ENCODE assay signal across 16 mouse cellular contexts in the genomic region with DNA sequence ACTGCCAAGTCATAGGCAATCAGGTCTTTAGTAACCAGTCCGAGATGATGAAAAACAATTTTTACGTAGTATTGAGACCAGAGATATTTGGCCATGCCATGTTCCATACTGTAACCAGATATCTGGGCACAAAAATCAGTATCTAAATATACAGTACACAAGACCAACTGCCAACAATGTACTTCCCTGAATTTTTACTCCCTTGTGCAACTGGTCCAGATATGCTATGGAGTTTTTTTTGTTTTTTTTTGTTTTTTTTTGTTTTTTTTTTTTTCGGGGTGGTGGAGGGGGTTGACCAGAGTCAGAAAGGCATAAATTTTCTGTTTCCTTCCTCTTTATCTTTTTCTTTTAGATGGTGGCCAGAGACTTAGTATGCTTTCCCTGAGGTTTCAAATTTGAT.
"Had no signal": no experiment of that assay in that cellular context is flagged by ENCODE, and none has a peak within 500 bp of the region (broad histone marks: within the 10 kb centered on the region; RNA-seq: fewer than 3 reads in every experiment).

No protein-coding gene starts in this region.

- H3K27ac ChIP-seq: neural tube, embryonic 13.5 days; neural tube, embryonic 15.5 days; stomach, embryonic 15.5 days; stomach, postnatal 0 days had no signal

- H3K4me1 ChIP-seq: neural tube, embryonic 13.5 days; neural tube, embryonic 15.5 days; stomach, embryonic 15.5 days had no signal

- H3K36me3 ChIP-seq: neural tube, embryonic 13.5 days; neural tube, embryonic 15.5 days; stomach, embryonic 15.5 days had no signal

- H3K27me3 ChIP-seq: neural tube, embryonic 13.5 days; neural tube, embryonic 15.5 days; stomach, embryonic 15.5 days had no signal

- H3K9ac ChIP-seq: neural tube, embryonic 13.5 days; neural tube, embryonic 15.5 days; stomach, embryonic 15.5 days had no signal

- H3K9me3 ChIP-seq: neural tube, embryonic 13.5 days; neural tube, embryonic 15.5 days; stomach, embryonic 15.5 days had no signal

- H3K4me3 ChIP-seq: neural tube, embryonic 13.5 days; neural tube, embryonic 15.5 days; stomach, embryonic 15.5 days had no signal

- DNase-seq: retina, postnatal 1 day; right cerebral cortex, adult 18-20 months; right cerebral cortex, postnatal 14 days; right cerebral cortex, postnatal 25 days; right cerebral cortex, postnatal 4 days; spleen, adult 18-20 months; thymus, adult 18-20 months; thymus, adult 2 months; thymus, postnatal 14 days; thymus, postnatal 25 days; thymus, postnatal 36 days; thymus, postnatal 4 days had no signal
